Mouse (Mus musculus) kidney, embryonic 14.5 days (tissue): ENCODE data around the gene Ptprg. TPM values are rescaled to one million over a fixed set of nuclear protein-coding genes. Genes with fewer than 3 reads are reported as not detected.

Experiments used
- ATAC-seq: fragments of 200-750 bp; cut with Nextera tagmentation; 2 replicates; pipeline ENCODE4 v1.8.0; 2017; ENCODE audit warnings: moderate number of reproducible peaks, mild to moderate bottlenecking, moderate TSS enrichment, moderate library complexity; ENCODE audit not compliant: low FRiP score, low TSS enrichment
- H3K27ac ChIP-seq: fragments of 300-500 bp; sonication (generic); 2 replicates; pipeline ENCODE4 v1.5.1; 2014; ENCODE audit warnings: low read depth, mild to moderate bottlenecking, low read length, moderate library complexity, mixed read lengths
- H3K27me3 ChIP-seq: fragments of 300-500 bp; sonication (generic); 2 replicates; pipeline ENCODE4 v1.6.1; 2014; ENCODE audit warnings: mild to moderate bottlenecking, low read length; ENCODE audit not compliant: control insufficient read depth, insufficient read depth
- H3K36me3 ChIP-seq: fragments of 300-500 bp; sonication (generic); 2 replicates; pipeline ENCODE4 v1.6.1; 2014; ENCODE audit warnings: low read length, mixed read lengths; ENCODE audit not compliant: control insufficient read depth, insufficient read depth
- H3K4me1 ChIP-seq: fragments of 300-500 bp; sonication (generic); 2 replicates; pipeline ENCODE4 v1.6.1; 2014; ENCODE audit warnings: low read length, mixed read lengths; ENCODE audit not compliant: control insufficient read depth, insufficient read depth
- H3K4me2 ChIP-seq: fragments of 300-500 bp; sonication (generic); replicated peaks from 2 replicates; pipeline ENCODE4 v1.6.1; 2014; ENCODE audit warnings: low read depth, mild to moderate bottlenecking, low read length
- H3K4me3 ChIP-seq: fragments of 300-500 bp; sonication (generic); 2 replicates; pipeline ENCODE4 v1.5.1; 2014; ENCODE audit warnings: mild to moderate bottlenecking, low read length
- H3K9ac ChIP-seq: fragments of 300-500 bp; sonication (generic); 2 replicates; pipeline ENCODE4 v1.6.1; 2014; ENCODE audit warnings: low read depth, mild to moderate bottlenecking, low read length, moderate library complexity
- H3K9me3 ChIP-seq: fragments of 300-500 bp; sonication (generic); 2 replicates; pipeline ENCODE4 v1.6.1; 2016; ENCODE audit warnings: low read length; ENCODE audit not compliant: control insufficient read depth
- WGBS: fragments of 180-500 bp; shearing (Covaris S2); extraction: QIAGEN DNeasy Blood & Tissue Kit; methylation state at CpG from one replicate; pipeline ENCODE4 v1.1.7; 2014; 5-methylcytosine and 5-hydroxymethylcytosine counted together
- polyA plus RNA-seq: library from polyadenylated mRNA; unstranded; fragments of >200 nt; fragmentation: Nextera tagmentation; extraction: Ambion mirVana; gene quantifications from 2 replicates; pipeline ENCODE4 v1.2.1, GENCODE M21; 2014

Ptprg gene
- polyA plus RNA-seq, 1 experiment from 2014 or later, result 44.3 TPM

DNA sequence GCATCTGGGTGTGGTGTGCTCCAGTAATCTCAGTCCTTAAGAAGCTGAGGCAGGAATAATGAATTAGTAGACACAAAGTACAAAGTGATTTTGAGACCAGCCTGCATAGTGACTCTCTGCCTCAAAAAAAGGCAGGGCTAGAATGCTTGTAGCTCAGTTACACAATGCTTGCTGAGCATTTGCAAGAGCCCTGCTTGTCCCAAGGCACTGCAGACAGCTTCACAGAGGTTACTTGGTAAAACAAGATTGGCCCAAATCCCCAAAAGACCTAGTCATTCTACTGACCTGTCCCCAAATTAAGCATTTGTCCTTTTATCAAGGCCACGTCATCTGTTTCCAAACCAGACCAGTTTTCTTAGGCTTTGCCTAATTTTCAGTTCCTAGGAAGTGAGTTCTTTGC lies 190.4 kb downstream of the Ptprg start:
- no peaks in the 10 kb centered on the region for H3K9me3 ChIP-seq
- no peak overlapping the region for H3K4me3 ChIP-seq
- 88% methylated on average over 1 of the region's 1 CpGs for WGBS
- no peak overlapping the region for H3K27ac ChIP-seq
- no peak overlapping the region for H3K4me2 ChIP-seq
- no peaks in the 10 kb centered on the region for H3K4me1 ChIP-seq
- H3K36me3 ChIP-seq, result no peaks in the 10 kb centered on the region
- H3K27me3 ChIP-seq, result no peaks in the 10 kb centered on the region
- ATAC-seq, result no peak
- H3K9ac ChIP-seq, result no peak overlapping the region

DNA sequence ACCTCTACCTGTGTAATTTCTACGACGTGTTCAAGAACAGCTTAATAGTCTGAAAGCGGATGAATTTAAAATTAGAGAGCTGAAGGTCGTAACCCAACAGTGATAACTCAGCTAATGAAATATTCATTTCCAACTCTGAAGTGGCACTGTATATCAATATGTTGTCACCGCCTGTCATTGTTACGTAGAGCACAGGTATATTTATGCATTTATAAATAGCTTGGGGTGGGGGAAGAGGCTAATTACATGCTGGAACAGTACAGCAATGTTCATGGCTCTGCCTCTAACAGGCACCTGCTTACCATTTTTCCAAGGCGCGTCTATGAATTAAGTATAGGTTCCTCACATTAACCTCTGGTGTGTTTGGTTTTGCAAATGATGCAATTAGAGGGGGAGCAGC lies 199.3 kb downstream of the Ptprg start:
- WGBS, result 67% methylated on average over 8 of the region's 8 CpGs
- H3K27me3 ChIP-seq, result no peaks in the 10 kb centered on the region
- no peaks in the 10 kb centered on the region for H3K4me1 ChIP-seq
- ATAC-seq, result no peak
- no peak overlapping the region for H3K9ac ChIP-seq
- no peaks in the 10 kb centered on the region for H3K36me3 ChIP-seq
- H3K9me3 ChIP-seq, result no peaks in the 10 kb centered on the region
- no peak overlapping the region for H3K27ac ChIP-seq
- H3K4me2 ChIP-seq, result no peak overlapping the region
- H3K4me3 ChIP-seq, result no peak overlapping the region

DNA sequence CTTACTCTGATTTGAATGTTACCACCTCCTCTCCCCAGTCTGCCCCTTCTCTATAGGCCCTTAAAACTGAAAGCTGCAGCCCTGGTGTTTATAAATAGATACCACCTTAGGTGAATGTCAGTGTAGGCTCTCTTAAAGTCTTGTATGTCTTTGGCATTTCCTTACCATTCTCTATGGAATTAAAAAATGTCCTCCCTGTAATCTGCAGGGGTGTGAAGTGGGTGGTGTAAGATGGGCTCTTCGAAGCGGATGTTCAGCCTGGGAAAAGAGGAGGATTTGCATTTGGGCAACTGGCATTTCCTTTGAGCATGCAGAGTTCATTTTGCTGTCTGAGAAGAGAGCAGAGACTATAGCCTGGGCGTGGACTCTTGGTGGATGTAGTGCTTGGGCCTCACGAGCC lies 201.3 kb downstream of the Ptprg start:
- ATAC-seq, result no peak
- Histone ChIP-seq H3K27me3 (no peaks in the 10 kb centered on the region), H3K4me2 (no peak overlapping the region), H3K4me1 (no peaks in the 10 kb centered on the region), H3K4me3 (no peak overlapping the region), H3K27ac (no peak overlapping the region), H3K36me3 (no peaks in the 10 kb centered on the region), H3K9ac (no peak overlapping the region), H3K9me3 (no peaks in the 10 kb centered on the region)
- 77% methylated on average over 4 of the region's 4 CpGs for WGBS

DNA sequence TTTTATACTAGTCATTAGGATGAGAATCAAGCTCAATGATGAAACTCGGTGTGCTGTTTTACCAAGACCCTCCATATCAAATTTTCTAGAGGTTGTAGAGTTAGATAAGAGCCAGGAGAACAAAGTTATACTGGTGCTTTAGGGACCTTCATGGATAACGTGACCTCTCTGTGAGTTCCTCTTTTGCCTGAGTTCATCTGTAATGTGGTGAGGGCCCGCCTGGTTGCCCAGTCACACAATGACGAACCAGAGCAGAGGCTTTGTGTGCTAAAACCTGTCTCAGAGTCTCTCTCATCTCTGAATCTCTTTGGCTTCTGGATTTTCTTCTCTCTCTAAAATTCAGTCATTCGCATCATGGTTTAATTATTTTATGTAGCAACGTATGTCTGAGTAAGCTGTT lies 204.9 kb downstream of the Ptprg start:
- H3K9me3 ChIP-seq, result no peaks in the 10 kb centered on the region
- ATAC-seq, result no peak
- 87% methylated on average over 6 of the region's 6 CpGs for WGBS
- no peak overlapping the region for H3K4me2 ChIP-seq
- no peaks in the 10 kb centered on the region for H3K36me3 ChIP-seq
- no peaks in the 10 kb centered on the region for H3K27me3 ChIP-seq
- no peak overlapping the region for H3K27ac ChIP-seq
- H3K9ac ChIP-seq, result no peak overlapping the region
- H3K4me1 ChIP-seq, result 0 out of 2 replicates have a peak, but pooled peaks cover 4% of the 10 kb centered on the region
- no peak overlapping the region for H3K4me3 ChIP-seq

DNA sequence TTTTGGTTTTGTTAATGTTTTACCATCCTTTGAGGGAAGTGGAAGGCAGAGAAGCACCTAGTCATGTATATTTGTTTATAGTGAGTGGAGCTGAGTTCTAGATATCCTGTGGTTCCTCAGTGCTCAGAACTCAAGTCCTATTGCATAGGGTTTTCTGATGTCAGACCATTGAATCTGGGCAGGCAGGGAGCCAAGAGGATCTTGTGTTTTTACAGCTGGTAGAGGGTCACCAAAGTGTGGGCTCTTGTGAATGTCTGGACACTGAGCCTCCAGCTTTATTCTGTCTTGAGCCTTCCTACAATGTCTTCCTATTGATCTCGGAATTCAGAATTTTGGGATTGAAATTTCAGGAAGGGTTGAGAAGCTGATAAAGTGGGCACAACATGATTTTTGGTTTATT lies 206.0 kb downstream of the Ptprg start:
- Histone ChIP-seq H3K4me2 (no peak overlapping the region), H3K36me3 (no peaks in the 10 kb centered on the region), H3K9me3 (no peaks in the 10 kb centered on the region), H3K4me1 (0 out of 2 replicates have a peak, but pooled peaks cover 4% of the 10 kb centered on the region), H3K9ac (no peak overlapping the region), H3K4me3 (no peak overlapping the region), H3K27me3 (no peaks in the 10 kb centered on the region), H3K27ac (no peak overlapping the region)
- 70% methylated on average over 1 of the region's 1 CpGs for WGBS
- ATAC-seq, result no peak

DNA sequence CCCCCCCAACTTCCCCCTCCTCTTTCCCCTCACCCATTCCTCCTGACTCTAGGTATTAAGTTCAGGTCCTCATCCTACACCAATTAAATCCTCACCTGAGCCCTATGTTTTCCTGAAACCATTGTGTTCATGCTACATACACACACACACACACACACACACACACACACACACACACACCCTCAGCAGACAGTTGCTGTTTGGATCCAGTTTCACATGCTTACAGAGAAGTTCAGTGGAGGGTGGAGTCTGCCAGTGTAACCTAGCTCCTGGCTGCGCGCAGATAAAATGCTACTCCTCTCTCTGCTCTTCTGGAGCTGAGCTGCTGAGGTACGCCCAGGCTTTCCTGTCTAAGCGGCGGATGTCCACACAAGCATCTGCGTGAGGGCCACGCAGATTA lies 209.7 kb downstream of the Ptprg start:
- Histone ChIP-seq H3K4me3 (no peak overlapping the region), H3K9ac (no peak overlapping the region), H3K27ac (no peak overlapping the region), H3K9me3 (no peaks in the 10 kb centered on the region), H3K4me1 (peaks cover 11% of the 10 kb centered on the region; the same call in 1 of the 2 replicates), H3K36me3 (no peaks in the 10 kb centered on the region), H3K4me2 (no peak overlapping the region), H3K27me3 (no peaks in the 10 kb centered on the region)
- ATAC-seq, result peak; percentile 74
- WGBS, result 41% methylated on average over 7 of the region's 7 CpGs

DNA sequence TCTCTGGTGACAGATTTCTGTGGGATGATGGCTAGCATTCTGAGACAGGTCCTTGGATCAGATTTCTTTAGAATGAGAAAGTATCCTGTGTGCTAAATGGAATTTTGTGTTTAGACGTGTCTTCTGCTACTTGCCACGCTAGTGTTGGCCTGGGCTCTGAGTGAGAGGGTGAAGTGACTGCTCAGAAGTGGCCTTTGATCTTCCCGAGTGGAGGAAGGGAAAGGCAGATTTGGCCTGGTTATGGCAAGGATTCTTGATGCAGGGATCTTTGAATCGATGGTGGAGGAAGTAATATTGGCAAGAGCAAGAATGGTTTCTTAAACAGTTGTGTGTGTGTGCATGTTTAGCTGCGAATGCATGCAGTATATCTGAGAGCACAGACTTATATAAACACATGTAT lies 219.4 kb downstream of the Ptprg start:
- peaks cover 16% of the 10 kb centered on the region for H3K4me1 ChIP-seq

DNA sequence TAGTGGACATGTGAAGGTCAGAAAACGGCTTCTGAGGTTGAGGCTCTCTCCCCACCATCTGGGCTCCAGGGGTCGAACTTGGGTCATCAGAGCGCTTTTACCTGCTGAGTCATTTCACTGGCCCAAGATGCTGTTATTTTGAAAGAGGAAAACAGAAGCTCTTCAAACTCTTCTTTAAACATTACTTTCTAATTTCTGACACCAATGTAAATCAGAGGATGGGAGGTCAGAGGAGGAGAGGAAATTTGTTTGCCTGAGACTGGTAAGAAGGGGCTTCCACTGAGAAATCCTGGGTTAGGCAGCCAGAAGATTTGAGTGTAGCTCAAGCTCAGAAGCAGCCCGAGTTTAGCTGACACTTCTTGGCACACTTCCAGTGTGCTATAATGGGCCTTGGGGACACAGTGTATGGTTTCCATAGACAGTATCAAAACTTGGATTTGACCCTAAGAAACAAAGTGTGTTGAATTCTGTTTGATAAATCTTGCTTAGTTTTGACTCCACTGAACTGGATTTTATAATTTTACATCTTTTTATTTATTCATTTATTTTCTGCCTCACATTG lies 221.2 kb downstream of the Ptprg start:
- Histone ChIP-seq H3K27ac (no peak overlapping the region), H3K36me3 (no peaks in the 10 kb centered on the region), H3K4me2 (no peak overlapping the region)

More for the DNA sequence above, 219.4 kb downstream of the Ptprg start:
- Histone ChIP-seq H3K9ac (no peak overlapping the region), H3K27ac (no peak overlapping the region), H3K27me3 (no peaks in the 10 kb centered on the region), H3K4me3 (no peak overlapping the region), H3K36me3 (no peaks in the 10 kb centered on the region), H3K9me3 (no peaks in the 10 kb centered on the region), H3K4me2 (no peak overlapping the region)
- WGBS, result 69% methylated on average over 5 of the region's 5 CpGs
- no peak for ATAC-seq

DNA sequence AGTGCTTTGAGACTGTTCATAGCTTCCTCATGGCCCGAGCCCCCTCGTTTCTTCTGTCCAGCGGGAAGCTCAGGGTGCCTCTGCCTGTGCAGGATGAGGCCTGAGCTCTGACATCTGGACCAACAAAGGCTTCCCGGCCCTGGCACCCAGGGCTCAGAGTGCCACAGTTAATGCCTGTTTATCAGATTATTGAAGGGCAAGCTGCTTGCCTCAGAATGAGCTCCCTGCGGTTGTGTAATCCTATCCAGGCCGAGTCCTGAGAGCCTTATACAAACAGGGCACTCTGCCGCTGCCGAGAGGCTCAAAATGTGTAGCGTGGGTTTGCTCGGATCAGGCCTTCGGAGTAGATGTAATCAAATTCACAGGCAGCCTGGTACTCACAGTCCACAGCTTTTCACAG lies 221.9 kb downstream of the Ptprg start:
- H3K4me2 ChIP-seq, result no peak overlapping the region
- ATAC-seq, result peak; percentile 36; the same call in 1 of the 2 replicates
- no peak overlapping the region for H3K9ac ChIP-seq

More for the DNA sequence above, 221.2 kb downstream of the Ptprg start:
- Histone ChIP-seq H3K27me3 (no peaks in the 10 kb centered on the region), H3K9me3 (no peaks in the 10 kb centered on the region), H3K4me1 (peaks cover 10% of the 10 kb centered on the region), H3K9ac (no peak overlapping the region), H3K4me3 (no peak overlapping the region)
- WGBS, result 32% methylated on average over 4 of the region's 4 CpGs
- no peak for ATAC-seq

More for the DNA sequence above, 221.9 kb downstream of the Ptprg start:
- Histone ChIP-seq H3K27ac (no peak overlapping the region; the same call in 1 of the 2 replicates), H3K36me3 (no peaks in the 10 kb centered on the region), H3K27me3 (no peaks in the 10 kb centered on the region), H3K9me3 (no peaks in the 10 kb centered on the region), H3K4me1 (peaks cover 10% of the 10 kb centered on the region), H3K4me3 (no peak overlapping the region)
- WGBS, result 19% methylated on average over 11 of the region's 11 CpGs
